Mouse (Mus musculus) liver, postnatal 0 days (tissue): ENCODE data around the gene Ces2b. TPM values are rescaled to one million over a fixed set of nuclear protein-coding genes. Genes with fewer than 3 reads are reported as not detected.

Source experiments
- ATAC-seq: fragments of 200-750 bp; cut with Nextera tagmentation; 2 replicates; pipeline ENCODE4 v1.8.0; 2017; ENCODE audit warnings: mild to moderate bottlenecking, moderate library complexity
- DNase-seq: peaks from one replicate; pipeline ENCODE4 v3.0.0-alpha.2; 2016
- H3K27ac ChIP-seq: fragments of 300-500 bp; sonication (generic); 2 replicates; pipeline ENCODE4 v1.5.1; 2014; ENCODE audit warnings: antibody characterized with exemption, moderate library complexity, mild to moderate bottlenecking, low read depth
- H3K27me3 ChIP-seq: fragments of 300-500 bp; sonication (generic); 2 replicates; pipeline ENCODE4 v1.6.1; 2014; ENCODE audit warnings: low read length, control low read depth, mixed read lengths; ENCODE audit not compliant: insufficient read depth
- H3K36me3 ChIP-seq: fragments of 300-500 bp; sonication (generic); replicated peaks from 2 replicates; pipeline ENCODE4 v1.6.1; 2014; ENCODE audit warnings: mild to moderate bottlenecking, control low read depth, low read length, moderate library complexity, mixed read lengths; ENCODE audit not compliant: insufficient read depth
- H3K4me1 ChIP-seq: fragments of 300-500 bp; sonication (generic); 2 replicates; pipeline ENCODE4 v1.6.1; 2014; ENCODE audit warnings: antibody characterized with exemption, mild to moderate bottlenecking, control low read depth; ENCODE audit not compliant: insufficient read depth
- H3K4me2 ChIP-seq: fragments of 300-500 bp; sonication (generic); 2 replicates; pipeline ENCODE4 v1.6.1; 2014; ENCODE audit warnings: low read depth, mild to moderate bottlenecking, low read length, moderate library complexity, mixed read lengths
- H3K4me3 ChIP-seq: fragments of 300-500 bp; sonication (generic); 2 replicates; pipeline ENCODE4 v1.5.1; 2014; ENCODE audit warnings: low read depth, low read length
- H3K9ac ChIP-seq: fragments of 300-500 bp; sonication (generic); replicated peaks from 2 replicates; pipeline ENCODE4 v1.6.1; 2014; ENCODE audit warnings: mild to moderate bottlenecking, moderate library complexity
- H3K9me3 ChIP-seq: fragments of 300-500 bp; sonication (generic); 2 replicates; pipeline ENCODE4 v1.6.1; 2016; ENCODE audit warnings: mild to moderate bottlenecking, control low read depth, low read length, mixed read lengths
- CTCF ChIP-seq: sonication (generic); IDR thresholded peaks from 2 replicates; pipeline ENCODE4 v1.5.1; 2016; ENCODE audit warnings: antibody characterized with exemption, low read depth
- EP300 ChIP-seq: IDR thresholded peaks from 2 replicates; pipeline ENCODE4 v1.6.1; 2016; ENCODE audit warnings: antibody characterized with exemption, low read depth, mild to moderate bottlenecking
- WGBS: fragments of 180-500 bp; shearing (Covaris S2); extraction: QIAGEN DNeasy Blood & Tissue Kit; methylation state at CpG from one replicate; pipeline ENCODE4 v1.1.7; 2014; ENCODE audit not compliant: insufficient replicate concordance; 5-methylcytosine and 5-hydroxymethylcytosine counted together
- polyA plus RNA-seq: library from polyadenylated mRNA; unstranded; fragments of >200 nt; fragmentation: Nextera tagmentation; extraction: Ambion mirVana; gene quantifications from 2 replicates; pipeline ENCODE4 v1.2.1, GENCODE M21; 2015

The Ces2b gene
- polyA plus RNA-seq, 1 experiment from 2014 or later, result 0.19 TPM

DNA sequence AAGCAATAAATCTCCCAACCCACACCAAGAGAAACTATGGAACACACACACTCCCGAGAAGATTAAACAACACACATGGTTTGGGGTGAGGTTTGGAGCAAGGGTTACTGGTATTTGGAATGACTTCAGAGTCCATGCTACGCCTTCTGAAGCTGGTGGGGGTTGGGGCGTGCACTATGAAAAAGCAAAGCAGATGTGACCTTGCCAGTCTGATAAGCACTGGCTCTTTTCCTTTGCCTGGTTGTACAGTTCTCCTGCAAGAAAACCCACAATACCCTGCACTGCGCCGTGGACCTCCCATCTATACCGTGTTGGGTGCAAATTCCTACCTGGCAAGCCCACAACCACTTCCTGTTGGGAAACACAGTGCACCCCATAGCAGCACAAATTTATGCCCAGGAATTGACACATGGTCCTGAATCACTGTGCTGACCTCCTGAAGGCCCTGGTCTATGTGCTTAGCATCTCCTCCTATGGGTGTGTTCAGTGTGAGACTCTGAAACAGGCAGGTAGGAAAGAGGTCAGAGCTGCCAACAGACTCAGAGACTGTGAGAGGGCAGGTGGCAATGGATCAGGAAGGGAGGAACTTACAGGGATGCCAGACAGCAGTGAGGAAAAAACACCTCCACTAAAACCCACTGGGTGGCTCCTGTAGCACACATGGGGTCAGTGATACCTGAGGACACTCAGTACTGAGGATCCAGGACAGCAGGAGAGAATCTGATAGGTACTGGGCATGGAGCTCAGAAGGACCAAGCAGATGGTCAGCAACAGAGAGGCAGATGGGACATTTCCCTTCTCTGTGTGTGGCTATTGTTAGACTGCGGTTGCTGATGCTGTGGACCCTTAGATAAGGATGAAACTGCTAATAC lies 22.6 kb upstream of the Ces2b start:
- no peak for TF ChIP-seq EP300
- TF ChIP-seq CTCF, result no peak
- ATAC-seq, result peak; percentile 81
- H3K4me3 ChIP-seq, result no peak overlapping the region
- H3K9ac ChIP-seq, result no peak overlapping the region
- no peaks in the 10 kb centered on the region for H3K36me3 ChIP-seq
- no peaks in the 10 kb centered on the region for H3K27me3 ChIP-seq
- no peak overlapping the region for H3K27ac ChIP-seq
- no peaks in the 10 kb centered on the region for H3K9me3 ChIP-seq
- 54% methylated on average over 7 of the region's 7 CpGs for WGBS
- no peak overlapping the region for H3K4me2 ChIP-seq
- peak; percentile 24 for DNase-seq
- H3K4me1 ChIP-seq, result peaks cover 7% of the 10 kb centered on the region; the same call in 1 of the 2 replicates

DNA sequence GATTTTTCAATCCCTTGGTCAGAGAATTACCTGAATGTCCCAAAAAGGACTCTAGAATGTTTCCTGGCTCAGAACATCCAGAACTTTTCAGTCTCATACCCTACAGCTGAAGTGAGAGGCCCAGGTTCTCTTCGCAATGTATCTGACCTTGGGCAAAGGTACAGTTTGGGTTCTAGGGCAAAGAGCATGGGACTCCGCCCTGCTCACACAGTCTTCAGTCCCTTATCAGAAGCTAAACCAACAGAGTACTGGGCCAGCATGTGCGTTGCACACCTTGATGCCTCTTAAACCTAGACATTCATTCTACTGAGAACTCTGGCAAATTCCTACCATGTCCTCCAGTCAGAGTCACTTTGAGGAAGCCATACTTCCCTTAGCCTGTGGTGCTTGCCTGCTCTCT lies 21.9 kb upstream of the Ces2b start:
- WGBS, result 58% methylated on average over 3 of the region's 3 CpGs
- no peak for ATAC-seq
- Histone ChIP-seq H3K9me3 (no peaks in the 10 kb centered on the region), H3K4me2 (no peak overlapping the region), H3K27me3 (no peaks in the 10 kb centered on the region), H3K4me1 (peaks cover 7% of the 10 kb centered on the region; the same call in 1 of the 2 replicates), H3K36me3 (no peaks in the 10 kb centered on the region), H3K9ac (no peak overlapping the region), H3K4me3 (no peak overlapping the region), H3K27ac (no peak overlapping the region)
- DNase-seq, result no peak
- TF ChIP-seq CTCF, result no peak
- TF ChIP-seq EP300, result no peak

DNA sequence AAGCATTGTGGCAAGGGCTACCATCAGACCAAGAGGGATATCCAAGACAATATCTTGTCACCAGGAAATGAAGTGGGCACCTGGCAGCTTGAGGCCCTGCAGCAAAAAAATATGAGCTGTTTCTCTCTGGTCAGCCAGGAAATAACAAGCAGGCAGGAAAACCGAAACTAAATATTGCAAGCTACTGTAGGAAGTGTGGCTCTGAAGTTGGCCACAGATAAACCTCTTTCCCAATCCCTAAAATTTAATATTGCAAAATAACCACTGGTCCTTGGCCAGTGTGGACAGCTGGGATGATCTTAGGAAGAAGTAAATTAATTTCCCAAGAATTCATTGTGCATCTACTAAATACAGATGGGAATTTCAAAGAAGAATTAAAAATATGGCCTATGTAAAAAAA lies 4.5 kb upstream of the Ces2b start:
- no peak overlapping the region for H3K27ac ChIP-seq
- no peaks in the 10 kb centered on the region for H3K9me3 ChIP-seq
- no peak overlapping the region for H3K4me3 ChIP-seq
- TF ChIP-seq EP300 (no peak), CTCF (no peak)
- no peaks in the 10 kb centered on the region for H3K27me3 ChIP-seq
- no peaks in the 10 kb centered on the region for H3K4me1 ChIP-seq
- ATAC-seq (no peak), DNase-seq (no peak)
- no peaks in the 10 kb centered on the region for H3K36me3 ChIP-seq
- H3K4me2 ChIP-seq, result no peak overlapping the region
- H3K9ac ChIP-seq, result no peak overlapping the region
- WGBS, result 43% methylated on average over 1 of the region's 1 CpGs

DNA sequence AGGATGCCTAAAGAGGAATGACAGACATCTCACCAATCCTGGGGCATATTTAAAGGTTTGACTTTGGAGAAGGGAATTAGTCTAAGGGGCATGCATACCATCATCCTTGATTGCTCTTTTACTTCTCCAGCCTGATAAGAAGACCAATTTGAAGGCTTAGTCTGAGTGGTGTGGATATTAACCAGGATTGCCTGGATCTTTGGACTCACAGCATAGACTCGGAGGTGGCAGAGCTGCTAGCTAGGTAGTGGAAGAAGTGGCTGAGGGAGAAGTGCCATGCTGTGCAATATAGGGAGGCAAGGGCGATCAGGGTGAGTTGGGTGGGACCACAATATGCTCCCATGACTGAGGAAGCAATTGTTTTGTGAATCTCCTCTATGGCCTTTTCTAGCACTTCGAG lies 3.2 kb upstream of the Ces2b start:
- no peak for TF ChIP-seq CTCF
- no peak for TF ChIP-seq EP300
- WGBS, result 57% methylated on average over 3 of the region's 3 CpGs
- DNase-seq, result no peak

DNA sequence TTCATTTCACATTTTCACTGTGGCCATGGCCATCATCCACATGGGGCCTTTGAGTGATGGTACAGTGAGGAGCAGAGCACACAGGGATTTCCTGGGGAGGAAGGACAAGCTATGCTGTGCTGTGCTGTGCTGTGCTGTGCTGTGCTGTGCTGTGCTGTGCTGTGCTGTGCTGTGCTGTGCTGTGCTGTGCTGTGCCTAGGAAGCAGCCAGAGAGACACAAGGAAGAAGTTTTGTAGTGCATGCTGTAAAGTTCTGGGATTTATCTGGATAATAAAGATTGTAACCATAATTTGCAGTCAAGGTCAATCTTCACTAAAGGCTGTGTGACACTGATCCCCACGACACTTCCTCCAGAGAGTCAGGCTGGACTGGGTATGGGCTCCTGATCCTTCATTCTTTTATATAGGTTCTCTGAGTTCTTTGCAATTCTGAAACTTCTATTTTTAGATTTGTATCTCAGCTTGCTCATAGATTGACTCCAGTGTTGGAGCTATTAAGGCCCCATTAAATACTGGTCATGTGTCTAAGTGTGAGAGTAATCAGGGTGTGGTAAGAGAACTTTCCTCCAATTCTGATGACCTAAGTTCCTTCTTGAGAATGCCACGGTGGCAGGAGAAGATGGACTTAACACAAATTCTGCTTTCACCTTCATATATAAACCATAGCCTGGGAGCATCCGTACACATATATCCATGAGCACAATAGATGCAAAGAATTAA lies 10.1 kb downstream of the Ces2b start:
- no peak for TF ChIP-seq EP300
- no peak for TF ChIP-seq CTCF
- DNase-seq (no peak), ATAC-seq (no peak)
- Histone ChIP-seq H3K4me1 (no peaks in the 10 kb centered on the region), H3K9ac (no peak overlapping the region), H3K4me3 (no peak overlapping the region), H3K4me2 (no peak overlapping the region), H3K27ac (no peak overlapping the region), H3K27me3 (no peaks in the 10 kb centered on the region), H3K9me3 (no peaks in the 10 kb centered on the region), H3K36me3 (no peaks in the 10 kb centered on the region)
- WGBS, result 71% methylated on average over 3 of the region's 3 CpGs

More for the DNA sequence above, 3.2 kb upstream of the Ces2b start:
- no peak overlapping the region for H3K9ac ChIP-seq
- H3K9me3 ChIP-seq, result no peaks in the 10 kb centered on the region
- H3K4me3 ChIP-seq, result no peak overlapping the region
- H3K4me2 ChIP-seq, result no peak overlapping the region
- H3K4me1 ChIP-seq, result no peaks in the 10 kb centered on the region
- no peaks in the 10 kb centered on the region for H3K27me3 ChIP-seq
- ATAC-seq, result no peak
- no peak overlapping the region for H3K27ac ChIP-seq
- no peaks in the 10 kb centered on the region for H3K36me3 ChIP-seq

DNA sequence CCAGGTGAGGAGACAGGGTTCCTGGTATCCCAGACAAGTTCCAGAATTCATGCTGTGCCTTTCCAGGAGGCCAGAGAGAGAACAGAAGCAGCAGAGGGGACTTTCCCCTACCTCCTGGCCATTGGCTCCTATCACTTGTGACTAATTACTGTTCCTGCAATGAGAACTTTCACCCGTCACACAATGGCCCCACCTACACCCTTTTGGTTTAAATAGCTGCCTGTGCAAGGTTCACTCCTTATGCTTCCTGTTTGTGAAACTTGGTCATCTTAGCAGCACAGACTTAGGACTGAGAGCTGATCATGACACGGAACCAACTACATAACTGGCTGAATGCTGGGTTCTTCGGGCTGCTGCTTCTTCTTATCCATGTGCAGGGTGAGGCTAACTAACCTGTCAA lies 15.5 kb downstream of the Ces2b start, which contains the start of gene Ces2c:
Gene Ces2c, plus strand, starts transcription at position 238 of the 400 bp plus-strand sequence.
- H3K4me1 ChIP-seq, result no peaks in the 10 kb centered on the region
- no peak within 1 kb of the TSS for H3K9ac ChIP-seq
- 75% methylated on average over 3 of the region's 3 CpGs for WGBS
- ATAC-seq (no peak), DNase-seq (no peak)
- no peak within 1 kb of the TSS for H3K4me2 ChIP-seq
- no peak within 1 kb of the TSS for H3K27ac ChIP-seq
- TF ChIP-seq EP300, result no peak
- TF ChIP-seq CTCF, result no peak
- H3K27me3 ChIP-seq, result no peaks in the 10 kb centered on the region
- H3K9me3 ChIP-seq, result no peaks in the 10 kb centered on the region
- no peaks in the 10 kb centered on the region for H3K36me3 ChIP-seq
- no peak within 1 kb of the TSS for H3K4me3 ChIP-seq
